Mouse (Mus musculus) layer of hippocampus, postnatal 36 days (tissue): Measurements from ENCODE around the gene Hhipl1. TPM values are rescaled to one million over a fixed set of nuclear protein-coding genes. Genes with fewer than 3 reads are reported as not detected.

Experiments used
- DNase-seq, 2 experiments: peaks; one replicate each; pipeline ENCODE4 v3.0.0; 2022
- total RNA-seq, 2 experiments: library from RNA; stranded (reverse); gene quantifications; 2 replicates each; pipeline ENCODE4 v1.2.3; 2021

The Hhipl1 gene
- total RNA-seq, 2 experiments from 2014 or later, result 4.5 to 5.7 TPM

DNA sequence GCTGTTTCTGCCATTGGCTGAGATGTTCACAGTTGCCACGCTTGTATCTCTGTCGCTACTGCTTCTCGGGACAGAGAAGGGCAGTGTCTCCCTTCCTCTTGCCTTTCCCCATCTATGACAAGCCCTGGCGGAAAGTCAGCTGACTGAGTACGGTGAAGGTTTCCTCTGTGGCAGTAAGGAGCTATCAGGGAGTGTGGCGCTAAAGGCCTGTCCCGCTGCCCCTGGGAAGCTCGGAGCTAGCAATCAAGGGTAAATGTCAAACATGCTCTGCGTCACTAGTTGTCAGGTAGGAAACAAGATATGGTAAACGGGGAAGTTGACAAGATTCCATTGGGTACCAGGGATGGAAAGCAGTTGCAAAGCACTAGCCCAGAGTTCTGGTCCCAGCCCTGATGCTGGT lies 9.7 kb downstream of the Hhipl1 start:
- DNase-seq, result no peak

DNA sequence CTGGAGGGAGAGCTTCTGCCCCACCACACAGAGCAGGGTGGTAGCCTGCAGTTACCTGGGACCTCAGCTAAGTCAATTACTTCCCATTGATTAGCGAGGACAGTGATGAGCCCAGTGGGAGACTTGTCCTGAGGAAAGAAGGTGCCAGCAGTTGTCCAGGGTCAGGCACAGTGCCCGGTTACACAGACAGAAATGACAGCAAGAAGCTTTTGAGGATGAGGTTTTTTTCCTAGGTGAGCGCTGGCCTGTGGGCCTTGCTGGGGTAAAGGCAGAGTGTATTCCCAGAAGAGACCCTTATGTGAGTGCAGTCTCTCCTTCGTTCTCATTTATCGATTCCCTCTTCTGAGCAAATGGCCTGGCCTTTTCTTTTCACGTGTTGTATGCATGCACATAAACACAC lies 10.6 kb downstream of the Hhipl1 start:
- DNase-seq, result no peak

DNA sequence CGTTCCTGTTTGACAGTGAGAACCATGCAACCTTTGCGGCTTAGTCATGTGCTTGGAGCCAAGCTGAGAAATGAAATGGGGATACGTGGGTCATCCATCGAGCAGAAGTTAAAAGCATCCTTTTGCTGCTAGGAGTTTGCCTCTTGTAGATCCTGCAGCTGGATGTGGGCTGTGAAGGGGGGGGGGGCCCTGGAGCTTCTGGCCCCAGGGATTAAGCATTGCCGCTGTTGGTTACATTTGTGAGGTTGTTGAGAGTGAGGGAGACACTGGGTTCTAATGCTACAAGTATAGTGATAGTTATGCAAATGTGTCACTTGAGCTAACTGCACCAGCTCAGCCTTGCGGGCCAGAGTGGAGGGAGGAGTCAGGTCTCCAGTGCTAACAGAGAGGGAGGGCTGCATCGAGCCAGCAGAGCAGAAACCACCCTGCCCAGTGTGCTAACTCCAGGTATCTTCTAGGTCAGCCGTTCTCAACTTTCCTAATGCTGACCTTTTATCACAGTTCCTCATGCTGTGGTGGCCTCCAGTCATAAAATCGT lies 11.2 kb downstream of the Hhipl1 start:
- no peak for DNase-seq

DNA sequence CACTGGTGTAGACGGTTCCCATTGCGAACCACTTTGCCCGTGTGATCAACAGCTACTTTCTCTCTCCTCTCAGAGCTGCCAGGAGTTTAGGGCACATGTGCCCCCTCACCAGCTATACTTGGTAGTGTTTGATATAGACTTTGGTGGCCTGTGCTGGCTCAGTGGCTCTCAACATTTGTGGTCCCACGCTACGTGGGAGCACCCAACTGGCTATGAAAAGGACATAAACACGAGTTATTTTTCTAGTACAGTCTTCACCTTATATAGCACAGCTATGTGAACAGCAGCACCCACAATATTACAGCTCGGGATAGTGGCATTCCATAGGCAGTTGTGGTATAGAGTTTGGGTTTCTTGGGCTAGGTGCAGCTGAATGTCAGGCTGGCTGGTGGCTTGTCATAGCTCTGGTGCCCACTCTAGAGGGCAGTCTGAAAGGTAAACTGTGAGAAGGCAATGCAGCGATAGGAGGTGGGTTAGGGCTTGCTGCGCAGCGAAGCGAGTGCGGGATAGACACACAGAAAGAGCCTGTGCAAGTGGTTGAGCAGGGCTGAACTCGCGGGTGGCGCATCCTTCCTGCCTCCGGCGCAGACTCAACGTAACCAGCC lies 11.9 kb downstream of the Hhipl1 start:
- no peak for DNase-seq

DNA sequence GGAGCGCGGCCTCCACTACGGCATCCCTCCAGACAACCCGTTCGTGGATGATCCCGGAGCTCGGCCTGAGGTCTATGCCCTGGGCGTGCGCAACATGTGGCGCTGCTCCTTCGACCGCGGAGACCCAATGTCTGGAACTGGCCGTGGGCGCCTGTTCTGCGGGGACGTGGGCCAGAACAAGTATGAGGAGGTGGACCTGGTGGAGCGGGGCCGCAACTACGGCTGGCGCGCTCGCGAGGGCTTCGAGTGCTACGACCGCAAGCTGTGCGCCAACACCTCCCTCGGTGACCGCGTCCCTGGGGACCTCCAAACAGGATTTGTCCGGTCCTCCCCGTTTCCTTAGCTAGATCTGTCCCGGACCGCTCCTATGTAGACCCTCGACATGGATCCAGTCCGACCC lies 12.4 kb downstream of the Hhipl1 start:
- DNase-seq, result no peak

DNA sequence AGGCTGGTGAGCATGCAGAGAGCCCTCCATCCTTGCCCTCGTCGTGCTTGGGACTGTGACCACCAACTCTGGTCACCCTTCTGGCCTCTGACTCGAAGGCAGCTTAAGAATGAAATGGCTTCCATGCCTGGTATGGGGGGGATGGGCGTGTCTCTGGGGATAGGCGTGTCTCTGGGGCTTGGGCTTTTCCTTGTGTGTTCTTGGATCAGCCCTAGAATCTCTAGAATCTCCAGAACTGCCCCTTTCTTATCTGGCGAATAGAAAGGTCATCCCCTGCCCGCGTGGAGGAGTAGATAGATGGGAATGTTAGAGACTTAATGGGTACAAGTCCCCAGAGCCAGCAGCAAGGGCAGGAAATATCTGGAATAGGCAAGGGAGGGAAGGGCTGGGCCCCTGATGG lies 14.0 kb downstream of the Hhipl1 start:
- no peak for DNase-seq

DNA sequence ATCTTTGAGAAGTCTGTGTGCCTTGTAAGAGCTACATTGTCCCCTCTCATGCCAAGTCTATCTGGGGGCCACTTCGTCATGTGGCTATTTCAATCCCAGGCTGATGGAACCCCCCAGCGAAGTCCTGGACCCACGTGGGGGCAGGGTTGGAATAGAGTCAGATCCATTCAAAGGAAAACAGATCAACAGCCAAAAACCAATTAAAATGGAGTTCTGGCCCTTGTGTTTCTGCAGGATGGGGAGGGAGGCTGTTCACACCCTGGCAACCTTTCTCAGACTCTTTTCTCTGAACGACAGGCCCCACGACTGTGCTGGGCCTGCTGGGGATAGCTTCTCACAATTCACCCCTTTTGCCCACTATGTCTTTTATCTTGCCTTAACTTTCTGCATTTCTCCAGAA lies 20.3 kb downstream of the Hhipl1 start:
- no peak for DNase-seq

DNA sequence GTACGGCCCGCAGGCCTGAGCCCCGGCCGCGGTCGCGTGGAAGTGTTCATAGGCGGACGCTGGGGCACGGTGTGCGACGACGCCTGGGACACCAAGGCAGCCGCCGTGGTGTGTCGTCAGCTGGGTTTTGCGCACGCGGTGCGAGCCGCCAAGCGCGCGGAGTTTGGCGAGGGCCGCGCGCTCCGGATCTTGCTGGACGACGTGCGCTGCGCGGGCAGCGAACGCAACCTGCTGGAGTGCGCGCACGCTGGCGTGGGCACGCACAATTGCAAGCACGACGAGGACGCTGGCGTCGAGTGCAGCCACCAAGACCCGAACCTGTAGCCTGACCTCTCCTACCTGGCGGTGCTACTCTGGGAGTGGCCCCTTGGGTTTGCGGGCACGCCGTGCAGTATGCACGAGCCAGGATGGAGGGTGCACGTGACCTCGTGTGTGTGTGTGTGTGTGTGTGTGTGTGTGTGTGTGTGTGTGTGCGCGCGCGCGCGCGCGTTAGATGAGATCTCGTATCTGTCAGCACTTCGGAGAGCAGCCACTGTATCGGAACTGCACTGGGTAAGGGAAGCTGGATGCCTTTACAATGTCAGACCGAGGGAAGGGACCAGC lies 21.9 kb downstream of the Hhipl1 start:
- peak; percentile 82 to 85 for DNase-seq

DNA sequence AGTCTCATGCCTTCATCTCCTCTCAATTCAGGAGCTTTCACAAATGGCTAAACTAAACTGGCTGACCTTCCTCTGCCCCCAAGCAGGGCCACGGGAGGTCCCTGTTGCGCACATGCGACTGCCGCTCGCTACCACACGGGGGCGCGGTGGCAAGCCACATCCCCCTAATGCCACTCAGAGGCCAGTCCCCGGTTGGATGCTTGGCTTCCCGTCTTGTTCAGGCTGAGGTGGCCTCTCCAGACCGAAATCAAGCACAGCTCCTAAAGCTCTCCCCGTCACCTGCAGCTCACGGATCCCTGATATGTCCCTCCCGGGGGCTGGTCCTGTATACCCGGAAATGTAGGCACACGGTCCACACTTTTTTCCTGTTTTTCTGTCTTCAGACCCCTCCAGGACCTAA lies 27.0 kb downstream of the Hhipl1 start:
- peak; percentile 81 to 87 for DNase-seq

DNA sequence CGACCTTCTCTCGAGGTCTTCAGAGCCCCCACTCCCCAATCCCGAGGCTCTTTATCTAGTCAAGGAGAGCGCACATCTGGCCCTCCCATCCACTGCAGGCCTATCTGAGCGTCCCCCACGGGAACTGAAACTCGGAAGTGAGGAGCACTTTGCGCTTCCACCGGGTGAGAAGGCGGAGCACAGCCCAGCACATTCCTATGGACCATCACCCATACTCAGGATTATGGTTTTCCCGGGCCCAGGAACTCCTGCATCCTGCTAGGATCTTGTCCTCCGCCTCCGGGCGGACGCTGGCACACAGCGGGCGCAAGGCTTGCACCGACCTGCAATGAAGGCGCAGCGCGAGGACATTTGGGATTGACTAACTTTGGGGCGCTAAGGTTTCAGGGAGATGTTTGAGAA lies 27.4 kb downstream of the Hhipl1 start:
- no peak for DNase-seq

DNA sequence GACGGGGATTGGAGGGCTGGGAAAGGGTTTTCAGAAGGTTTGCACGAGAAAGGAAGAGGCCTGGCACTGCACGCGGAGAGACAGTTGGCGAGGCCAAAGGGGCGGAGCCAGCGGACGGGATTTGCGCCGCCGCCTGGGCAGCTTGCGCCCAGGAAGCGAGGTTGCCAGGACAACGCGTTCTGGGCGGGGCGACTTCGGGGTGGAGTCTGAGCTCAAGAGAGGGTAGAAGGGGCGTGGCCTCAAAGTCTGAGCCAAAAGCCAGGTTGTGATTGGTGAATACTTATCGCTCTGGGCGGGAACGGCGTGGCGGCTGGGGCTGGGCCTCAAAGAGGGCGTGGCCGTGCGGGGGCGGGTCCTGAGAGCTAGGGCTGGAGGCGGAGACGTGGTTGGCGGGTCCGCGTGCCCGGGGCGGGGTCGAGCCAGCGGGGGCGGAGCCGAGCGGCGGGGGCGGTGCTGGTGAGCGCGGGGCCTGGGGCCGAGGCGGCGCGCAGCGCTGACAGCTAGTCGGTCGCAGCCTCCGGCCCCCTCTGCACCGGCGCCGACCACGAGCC lies 27.9 kb downstream of the Hhipl1 start, which contains the start of gene Cyp46a1:
Gene Cyp46a1 (plus strand): TSS at position 487 of the 551 bp plus-strand sequence.
- peak; percentile 100 for DNase-seq

DNA sequence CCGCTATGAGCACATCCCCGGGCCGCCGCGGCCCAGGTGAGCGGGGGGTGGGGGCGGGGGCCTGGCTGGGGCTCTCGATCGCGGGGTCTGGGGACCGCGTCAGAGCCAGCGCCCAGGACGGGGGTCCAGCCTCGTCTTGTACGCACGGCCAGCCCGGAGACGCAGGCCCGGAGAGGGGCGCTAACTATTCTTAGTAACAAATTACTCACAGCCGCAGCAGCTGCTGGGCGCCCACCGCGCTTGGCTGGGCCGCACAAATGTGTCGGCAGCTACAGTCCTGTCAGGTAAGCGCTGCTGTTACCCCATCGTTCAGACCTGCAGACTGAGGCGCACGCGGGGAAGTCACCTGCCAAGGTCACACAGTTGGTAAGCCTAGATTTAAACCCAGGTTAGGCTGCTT lies 28.5 kb downstream of the Hhipl1 start:
- peak in 1 of 2 experiments; percentile 37 for DNase-seq

DNA sequence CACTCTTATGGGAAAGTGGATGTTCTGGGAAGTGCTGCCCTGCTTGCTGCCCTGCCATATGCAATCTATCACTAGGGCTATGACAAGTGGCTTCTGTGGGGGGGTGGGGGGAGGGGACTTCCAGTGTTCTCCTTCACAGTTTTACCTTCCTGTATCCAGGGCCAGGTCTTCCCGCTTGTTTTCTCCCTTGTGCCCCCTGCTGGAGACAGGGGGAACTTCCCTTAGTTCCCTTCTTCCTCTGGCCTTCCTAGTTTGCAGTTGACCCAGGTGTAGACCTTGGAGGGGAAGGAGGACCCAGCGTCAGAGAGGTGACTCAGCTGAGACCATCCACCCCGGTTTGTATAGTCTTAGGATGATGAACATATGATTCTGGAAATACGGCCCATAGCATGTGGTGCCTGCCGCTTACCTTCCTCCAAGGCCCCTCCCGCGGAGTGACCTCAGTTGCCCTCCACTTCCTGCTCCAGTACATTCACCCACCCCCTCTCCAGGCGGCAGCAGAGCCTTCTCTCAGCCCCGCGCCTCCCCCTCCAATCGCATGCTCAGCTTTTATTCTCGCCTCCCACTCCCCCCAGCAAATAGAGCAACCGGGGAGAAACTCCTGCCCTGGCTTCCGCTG lies 32.6 kb downstream of the Hhipl1 start:
- DNase-seq, result peak in 1 of 2 experiments; percentile 15

DNA sequence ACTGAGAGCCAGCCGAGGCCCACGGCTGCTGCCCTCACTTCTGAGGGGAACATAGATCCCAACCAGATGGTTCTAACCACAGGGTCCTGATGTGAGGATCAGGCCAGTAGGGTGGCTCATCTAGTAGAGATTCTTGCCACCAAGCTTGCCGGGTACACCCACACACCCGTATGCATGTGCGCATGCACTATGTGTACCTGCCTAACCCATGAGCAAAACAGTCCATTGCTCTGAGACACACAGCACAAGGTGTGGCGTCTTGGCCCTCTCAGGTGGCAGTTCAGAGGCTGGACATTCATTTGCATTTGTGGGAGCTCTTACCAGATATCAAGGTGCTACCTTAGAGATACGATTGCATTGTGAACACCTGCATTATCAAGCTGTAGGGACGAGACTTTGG lies 42.1 kb downstream of the Hhipl1 start:
- DNase-seq, result no peak

DNA sequence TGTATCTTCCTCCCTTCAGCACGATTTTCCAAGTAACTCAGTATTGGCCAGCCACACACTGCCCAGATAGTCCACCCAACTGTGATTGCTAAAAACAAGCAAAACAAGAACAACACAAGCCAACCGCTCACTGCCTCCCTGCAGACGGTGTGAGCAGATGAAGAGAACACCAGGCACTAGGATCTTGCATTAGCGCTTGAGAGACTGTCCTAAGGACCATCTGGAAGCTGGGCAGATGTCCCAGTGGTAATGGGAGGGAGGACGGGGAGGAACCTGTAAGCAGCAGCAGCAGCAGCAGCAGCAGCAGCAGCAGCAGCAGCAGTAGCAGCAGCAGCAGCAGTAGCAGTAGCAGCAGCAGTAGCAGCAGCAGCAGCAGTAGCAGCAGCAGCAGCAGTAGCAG lies 43.0 kb downstream of the Hhipl1 start:
- DNase-seq, result peak in 1 of 2 experiments; percentile 28

DNA sequence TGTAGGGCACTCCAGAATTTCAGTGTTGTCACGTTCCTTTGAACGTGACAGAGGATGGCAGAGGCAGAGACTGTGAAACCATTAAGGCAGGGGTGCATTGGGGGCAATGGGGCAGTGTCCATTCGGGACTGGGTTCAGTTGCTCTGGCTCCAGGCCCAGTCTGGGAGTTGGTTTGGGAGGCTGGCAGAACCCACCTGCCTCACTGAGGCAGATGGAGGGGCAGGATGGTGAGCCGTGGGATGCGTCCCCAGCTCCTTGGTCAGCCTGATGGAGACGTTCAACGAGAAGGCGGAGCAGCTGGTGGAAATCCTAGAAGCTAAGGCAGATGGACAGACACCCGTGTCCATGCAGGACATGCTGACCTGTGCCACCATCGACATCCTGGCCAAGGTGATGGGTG lies 44.9 kb downstream of the Hhipl1 start:
- no peak for DNase-seq

DNA sequence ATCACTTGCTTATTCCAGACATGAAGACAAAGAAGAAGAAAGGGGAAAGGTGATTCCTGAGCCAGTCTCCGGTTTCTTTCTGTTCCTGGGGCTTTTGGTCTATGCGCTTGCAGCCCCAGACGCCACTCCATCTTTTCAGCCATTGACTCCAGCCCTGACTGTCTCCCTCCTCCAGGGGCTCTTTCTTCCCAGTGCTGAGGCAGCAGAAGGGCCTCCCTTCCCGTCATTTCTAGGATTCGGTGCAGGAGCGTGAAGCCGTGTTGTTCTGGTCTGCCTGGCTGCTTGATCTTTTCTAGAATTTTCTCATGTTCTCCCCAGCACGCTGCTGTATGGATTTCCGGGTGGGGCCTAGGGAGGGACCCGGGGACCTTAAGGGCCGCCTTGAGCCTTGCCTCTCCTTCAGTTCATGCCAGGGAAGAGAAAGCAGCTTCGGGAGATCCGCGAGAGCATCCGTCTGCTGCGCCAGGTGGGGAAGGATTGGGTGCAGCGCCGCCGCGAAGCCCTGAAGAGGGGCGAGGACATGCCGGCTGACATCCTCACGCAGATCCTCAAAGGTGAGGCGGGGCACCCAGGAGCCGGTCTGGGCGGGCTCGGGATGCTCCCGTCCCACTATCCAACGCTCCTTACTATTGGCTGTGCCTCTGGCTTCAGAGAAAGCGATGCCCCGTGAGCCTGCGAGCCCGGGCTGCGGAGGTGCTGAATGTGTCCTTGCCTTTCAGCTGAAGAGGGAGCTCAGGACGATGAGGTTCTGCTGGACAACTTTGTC lies 46.5 kb downstream of the Hhipl1 start:
- DNase-seq, result no peak

DNA sequence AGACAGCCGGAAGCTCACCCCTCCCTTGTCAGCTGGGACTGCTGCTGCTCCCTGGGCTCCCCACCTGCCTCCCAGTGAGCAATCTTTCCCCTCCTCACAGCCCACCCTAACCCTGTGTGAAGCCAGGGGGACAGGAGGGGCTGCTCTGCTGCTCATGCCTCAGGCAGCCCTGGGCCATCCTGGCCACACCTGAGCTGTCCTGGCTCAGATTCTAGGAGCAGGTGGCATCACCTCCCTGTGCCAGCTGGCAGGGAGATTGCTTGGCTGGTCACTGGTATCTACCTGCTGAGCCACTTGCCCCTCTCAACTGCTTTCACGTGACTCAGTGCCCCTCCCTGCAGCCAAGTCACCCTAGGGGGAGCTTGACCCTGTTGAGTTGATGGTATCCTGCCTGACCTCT lies 48.2 kb downstream of the Hhipl1 start:
- no peak for DNase-seq

DNA sequence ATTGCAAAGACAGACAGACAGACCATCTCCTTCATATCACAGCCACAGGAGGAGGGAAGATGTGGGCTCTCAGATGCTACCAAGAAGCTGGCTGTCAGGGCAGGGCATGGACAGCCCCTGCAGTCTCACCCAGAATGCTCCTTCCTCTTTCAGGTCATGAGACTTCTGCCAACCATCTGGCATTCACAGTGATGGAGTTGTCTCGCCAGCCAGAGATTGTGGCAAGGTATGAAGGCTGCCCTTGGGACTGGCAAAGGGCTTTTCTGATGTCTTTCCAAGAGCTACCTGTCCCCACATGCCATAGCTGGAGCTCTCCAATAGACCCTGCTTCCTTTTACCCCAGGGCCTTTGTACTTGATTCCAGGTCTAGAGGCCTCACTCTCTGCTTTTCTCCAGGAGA lies 49.2 kb downstream of the Hhipl1 start:
- DNase-seq, result no peak

DNA sequence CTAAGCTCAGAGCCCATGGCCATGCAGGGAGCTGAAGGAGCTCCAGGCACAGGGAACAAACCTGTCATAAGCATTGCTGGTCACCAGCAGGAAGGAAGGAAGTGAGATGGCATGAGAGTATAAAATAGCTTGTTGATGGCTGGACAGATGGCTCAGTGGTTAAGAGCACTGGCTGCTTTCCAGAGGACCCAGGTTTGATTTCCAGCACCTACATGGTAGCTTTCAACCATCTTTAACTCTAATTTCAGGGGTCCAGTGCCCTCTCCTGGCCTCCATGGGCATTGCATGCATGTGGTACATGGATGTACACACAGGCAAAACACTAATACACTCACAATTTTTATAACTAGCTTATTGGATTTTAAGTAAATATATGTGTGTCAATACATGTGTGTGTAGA lies 49.9 kb downstream of the Hhipl1 start:
- DNase-seq, result no peak

DNA sequence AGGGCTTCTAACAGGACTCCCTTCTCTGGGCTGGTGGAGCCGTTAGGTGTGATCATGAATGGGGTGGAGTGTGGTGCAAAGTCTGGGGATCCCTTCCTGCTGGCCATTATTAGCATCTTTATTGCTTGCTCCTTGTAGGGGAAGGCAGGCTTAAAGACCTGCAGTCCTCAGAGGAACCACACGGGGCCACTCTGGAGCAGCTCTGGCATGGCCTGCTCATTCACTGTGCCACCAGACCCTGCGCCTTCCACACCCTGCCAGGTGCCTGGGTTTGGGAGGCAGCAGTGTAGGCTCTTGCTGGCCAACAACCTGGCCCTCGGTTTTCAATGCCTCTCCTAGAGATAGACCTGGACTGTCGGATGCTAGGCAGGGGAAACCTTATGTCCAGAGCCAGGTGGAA lies 57.7 kb downstream of the Hhipl1 start:
- peak; percentile 83 to 86 for DNase-seq

DNA sequence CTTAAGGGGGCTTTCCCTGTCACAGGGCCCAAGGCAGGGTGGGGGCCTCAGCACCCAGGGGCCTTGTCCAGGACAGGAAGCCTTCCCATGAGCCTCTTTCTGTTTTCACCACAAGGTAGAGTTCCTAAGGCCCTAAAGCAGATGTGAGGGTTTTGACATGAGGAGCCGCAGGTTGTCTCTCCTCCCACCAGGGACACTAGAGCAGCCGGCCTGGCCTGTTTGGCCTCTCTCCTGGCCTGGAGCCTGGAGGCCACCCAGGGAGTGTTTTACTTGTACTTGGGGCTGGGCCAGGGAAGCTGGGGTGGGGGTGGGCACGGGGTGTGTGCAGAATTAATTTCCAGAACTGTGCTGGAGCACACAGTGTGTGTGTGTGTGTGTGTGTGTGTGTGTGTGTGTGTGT lies 59.3 kb downstream of the Hhipl1 start:
- peak in 1 of 2 experiments; percentile 16 for DNase-seq

DNA sequence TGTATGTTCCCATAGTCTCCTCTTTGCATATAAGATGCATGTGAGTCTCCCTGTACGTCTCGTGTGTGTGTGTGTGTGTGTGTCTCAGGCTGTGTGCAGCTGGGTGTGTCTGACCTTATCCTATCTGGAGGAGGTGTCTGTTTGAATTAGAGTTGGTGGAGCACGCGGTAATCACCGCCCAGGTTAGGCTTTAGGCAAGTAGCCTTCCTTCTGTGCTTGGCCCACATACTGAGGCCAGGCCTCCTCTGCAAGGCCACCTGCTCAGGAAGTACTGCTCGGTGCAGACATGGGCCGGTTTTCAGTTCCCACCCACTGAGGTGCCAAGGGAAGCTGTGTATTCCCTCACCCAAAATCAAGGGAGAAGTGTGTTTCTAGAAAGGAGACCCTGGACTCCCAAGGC lies 59.8 kb downstream of the Hhipl1 start:
- DNase-seq, result no peak
